Mouse (Mus musculus) cortical plate, adult 2 months (tissue): ENCODE results near the gene Vsig2. TPM values are rescaled to one million over a fixed set of nuclear protein-coding genes. Genes with fewer than 3 reads are reported as not detected.

Experiments used
- H3K27ac ChIP-seq: fragments of 200-500 bp; 2 replicates; pipeline ENCODE4 v1.5.1; 2012; ENCODE audit warnings: low read length, control low read depth, inconsistent platforms; ENCODE audit not compliant: insufficient read depth
- H3K4me1 ChIP-seq: fragments of 200-500 bp; 2 replicates; pipeline ENCODE4 v1.6.1; 2011; ENCODE audit warnings: low read length; ENCODE audit not compliant: control insufficient read depth, insufficient read depth
- H3K4me3 ChIP-seq: fragments of 200-500 bp; 2 replicates; pipeline ENCODE4 v1.5.1; 2011; ENCODE audit warnings: mild to moderate bottlenecking, low read length, control low read depth; ENCODE audit not compliant: insufficient read depth
- CTCF ChIP-seq: fragments of 200-500 bp; IDR thresholded peaks from 2 replicates; pipeline ENCODE4 v1.5.1; 2011; ENCODE audit warnings: mild to moderate bottlenecking, control low read depth, low read length; ENCODE audit not compliant: insufficient read depth; ENCODE audit errors: extremely low read depth
- POLR2A ChIP-seq: fragments of 200-500 bp; IDR thresholded peaks from 2 replicates; pipeline ENCODE4 v1.6.1; 2011; ENCODE audit warnings: mild to moderate bottlenecking, low read length, control low read depth; ENCODE audit not compliant: insufficient read depth; ENCODE audit errors: extremely low read depth
- polyA plus RNA-seq: library from polyadenylated mRNA; depleted of rRNA; stranded (reverse); fragments of >200 nt; gene quantifications from 2 replicates; pipeline ENCODE4 v1.2.3, GENCODE M21; 2012; rRNA removed

Gene Vsig2
- polyA plus RNA-seq, 1 experiment: 6.6 TPM

DNA sequence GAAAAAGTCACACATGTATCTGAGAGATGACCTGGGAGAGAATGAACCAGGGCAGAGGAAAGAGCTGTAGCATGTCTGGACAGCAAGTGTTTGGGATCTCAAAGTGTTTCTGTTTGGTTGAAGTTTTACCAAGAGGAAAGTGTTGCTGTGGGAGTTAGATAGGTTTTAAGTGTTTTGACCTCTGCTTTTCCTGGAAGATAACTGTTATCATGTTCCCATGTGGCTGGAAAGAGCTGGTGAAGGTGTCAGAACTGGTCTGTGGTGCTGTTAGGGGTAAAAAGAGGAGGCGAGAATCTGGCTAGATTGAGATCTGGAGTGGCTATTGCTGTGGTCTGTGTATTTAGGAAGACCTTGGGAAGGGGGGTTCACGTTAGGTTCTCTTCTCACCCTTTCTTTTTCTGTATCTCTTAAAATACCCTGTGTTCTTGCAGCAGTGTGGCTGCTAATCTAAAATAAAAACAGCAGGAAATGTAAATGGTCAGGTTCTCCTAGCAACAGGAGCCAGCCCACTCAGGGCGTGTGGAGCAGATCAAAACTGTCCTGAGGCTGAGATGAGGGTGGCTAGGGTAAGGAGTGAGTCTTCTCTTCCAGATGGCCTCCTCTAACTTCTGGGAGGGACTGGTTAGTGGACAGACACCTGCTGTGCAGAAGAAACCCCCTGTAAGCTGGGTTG lies 33.3 kb downstream of the Vsig2 start:
- TF ChIP-seq POLR2A: no peak
- no peak for TF ChIP-seq CTCF
- peak overlapping the region; percentile 59; the same call in 1 of the 2 replicates for H3K27ac ChIP-seq
- H3K4me3 ChIP-seq: no peak overlapping the region
- H3K4me1 ChIP-seq: peaks cover 14% of the 10 kb centered on the region

DNA sequence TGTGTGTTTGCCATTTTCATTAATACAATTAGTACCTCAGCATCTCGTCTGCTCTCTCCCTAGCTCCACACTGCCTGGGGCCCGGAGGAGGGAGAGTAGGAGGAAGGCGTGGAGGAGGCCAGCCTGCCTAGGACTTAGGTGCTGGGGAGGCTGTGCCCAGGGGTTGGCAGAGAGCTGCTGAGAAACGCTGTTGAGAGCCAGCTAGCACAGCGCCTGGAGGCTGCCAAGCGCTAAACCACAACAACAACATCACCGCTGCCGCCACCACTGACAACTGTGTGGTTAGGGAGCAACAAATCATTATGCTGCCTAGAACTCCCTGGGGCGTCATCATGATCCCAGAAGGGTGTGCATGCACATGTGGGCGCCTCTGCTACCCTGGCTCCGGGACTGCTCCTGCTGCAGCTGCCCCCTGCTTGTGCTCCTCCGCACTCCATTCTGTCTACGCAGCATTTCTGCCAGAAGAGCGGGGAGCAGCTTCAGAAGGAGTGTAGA lies 37.4 kb downstream of the Vsig2 start:
- H3K4me1 ChIP-seq: peaks cover 6% of the 10 kb centered on the region
- peak overlapping the region; percentile 57 for H3K27ac ChIP-seq
- TF ChIP-seq POLR2A (no peak), CTCF (no peak)
- H3K4me3 ChIP-seq: no peak overlapping the region

GRCm38 (mm10) chr9:37583594-37583993 lies 44.5 kb downstream of the Vsig2 start:
- no peak for TF ChIP-seq CTCF
- Histone ChIP-seq H3K4me1 (no peaks in the 10 kb centered on the region; the same call in 1 of the 2 replicates), H3K27ac (no peak overlapping the region), H3K4me3 (no peak overlapping the region)

DNA sequence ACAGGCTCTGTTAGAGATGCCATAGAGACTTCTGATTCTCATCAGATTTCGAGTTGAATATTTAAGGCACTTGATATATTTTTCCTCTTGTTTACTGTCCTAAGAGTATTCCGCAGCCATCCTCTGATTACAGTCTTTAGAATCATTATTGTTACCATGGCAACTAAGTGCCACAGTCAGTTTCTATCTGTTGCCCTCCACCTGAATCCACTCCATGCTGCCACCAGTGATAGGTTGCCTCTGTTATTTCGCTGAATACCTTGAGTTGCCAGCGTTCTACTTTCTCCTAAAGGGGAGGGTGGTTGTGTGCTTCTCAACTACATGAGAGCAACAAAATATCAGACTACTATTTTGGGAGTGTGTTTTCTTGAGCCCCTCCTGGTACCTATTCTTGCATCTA lies 47.7 kb downstream of the Vsig2 start:
- Histone ChIP-seq H3K4me1 (no peaks in the 10 kb centered on the region; the same call in 1 of the 2 replicates), H3K27ac (no peak overlapping the region), H3K4me3 (no peak overlapping the region)
- TF ChIP-seq CTCF (no peak), POLR2A (no peak)

- Histone ChIP-seq H3K4me3 (no peak overlapping the region), H3K4me1 (no peaks in the 10 kb centered on the region; the same call in 1 of the 2 replicates), H3K27ac (no peak overlapping the region)
- TF ChIP-seq CTCF (no peak), POLR2A (no peak)
Measured at GRCm38 (mm10) chr9:37590381-37590780, 51.3 kb downstream of the Vsig2 start.

- Histone ChIP-seq H3K4me1 (no peaks in the 10 kb centered on the region), H3K4me3 (no peak overlapping the region), H3K27ac (no peak overlapping the region)
- TF ChIP-seq CTCF: no peak
- TF ChIP-seq POLR2A: no peak
Measured at GRCm38 (mm10) chr9:37592025-37592424, 53.0 kb downstream of the Vsig2 start.

DNA sequence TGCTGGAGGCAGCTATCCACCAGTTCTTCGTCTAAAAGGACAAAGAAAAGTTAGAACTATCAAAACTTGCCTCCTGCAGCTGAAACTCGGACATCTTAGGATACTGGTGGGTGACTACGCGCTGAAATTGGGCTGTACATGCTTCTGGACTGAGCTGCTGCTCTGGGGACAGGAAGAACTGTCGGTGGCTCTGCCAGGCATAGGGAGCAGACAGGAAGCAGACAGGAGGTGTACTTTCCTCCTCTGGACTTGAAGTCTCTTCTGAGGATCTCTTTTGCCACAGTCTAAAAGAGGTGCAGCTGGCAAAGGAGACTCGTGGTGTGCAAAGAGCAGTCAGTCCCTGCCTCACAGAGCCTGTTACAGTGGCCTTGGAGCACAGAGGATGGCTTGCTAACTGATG lies 53.6 kb downstream of the Vsig2 start:
- H3K27ac ChIP-seq: no peak overlapping the region
- H3K4me3 ChIP-seq: no peak overlapping the region
- H3K4me1 ChIP-seq: no peaks in the 10 kb centered on the region
- TF ChIP-seq CTCF (no peak), POLR2A (no peak)

DNA sequence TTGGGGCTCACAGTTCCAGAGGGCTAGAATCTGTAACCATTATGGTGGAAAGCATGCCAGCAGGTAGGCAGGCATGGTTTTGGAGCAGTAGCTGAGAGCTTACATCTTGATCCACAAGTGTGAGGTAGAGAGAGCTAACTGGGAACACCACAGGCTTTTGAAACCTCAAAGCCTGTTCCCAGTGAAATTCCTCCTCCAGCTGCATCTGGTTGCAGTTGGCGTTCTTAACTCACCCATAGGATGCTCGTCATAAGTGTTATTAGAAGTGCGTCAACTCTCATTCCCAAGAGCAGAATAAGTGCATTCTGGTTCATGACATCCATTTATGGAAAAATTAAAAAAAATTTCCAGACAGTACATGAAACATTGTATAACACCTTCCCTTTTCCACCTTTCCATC lies 54.6 kb downstream of the Vsig2 start:
- Histone ChIP-seq H3K27ac (no peak overlapping the region), H3K4me3 (no peak overlapping the region)

More for the DNA sequence above, 54.6 kb downstream of the Vsig2 start:
- no peaks in the 10 kb centered on the region for H3K4me1 ChIP-seq
- TF ChIP-seq CTCF (no peak), POLR2A (no peak)

Other genes with a start within 250 kb of the Vsig2 start
- gene Ccdc15, start 190.8 kb upstream of the Vsig2 start, polyA plus RNA-seq: 1.4 and 1.5 TPM in 2 replicates
- 91.0 and 95.7 TPM in 2 replicates for gene Hepacam, start 171.9 kb upstream of the Vsig2 start, polyA plus RNA-seq
- 6.4 and 6.9 TPM in 2 replicates for gene Robo4, start 137.4 kb upstream of the Vsig2 start, polyA plus RNA-seq
- 66.5 and 71.0 TPM in 2 replicates for gene Robo3, start 106.0 kb upstream of the Vsig2 start, polyA plus RNA-seq
- gene Msantd2, start 49.9 kb upstream of the Vsig2 start, polyA plus RNA-seq: 35.4 and 36.7 TPM in 2 replicates
- 35.1 and 36.6 TPM in 2 replicates for gene Esam, start 11.2 kb upstream of the Vsig2 start, polyA plus RNA-seq
- 2,488 and 2,563 TPM in 2 replicates for gene Nrgn, start 13.6 kb downstream of the Vsig2 start, polyA plus RNA-seq
- gene Siae, start 16.4 kb downstream of the Vsig2 start, polyA plus RNA-seq: 22.2 and 24.2 TPM in 2 replicates
- 4.8 and 5.0 TPM in 2 replicates for gene Spa17, start 74.5 kb downstream of the Vsig2 start, polyA plus RNA-seq
- 48.0 TPM in 2 replicates for gene Tbrg1, start 118.1 kb downstream of the Vsig2 start, polyA plus RNA-seq
- gene Panx3, start 130.0 kb downstream of the Vsig2 start, polyA plus RNA-seq: not detected in 2 replicates
- not detected in 2 replicates for gene Olfr160, start 177.0 kb downstream of the Vsig2 start, polyA plus RNA-seq
- gene Olfr874, start 205.9 kb downstream of the Vsig2 start, polyA plus RNA-seq: not detected in 2 replicates
- not detected in 2 replicates for gene Olfr875, start 232.6 kb downstream of the Vsig2 start, polyA plus RNA-seq